Mouse (Mus musculus) neural tube, embryonic 12.5 days (tissue): ENCODE data around the gene Sfxn2. TPM values are rescaled to one million over a fixed set of nuclear protein-coding genes. Genes with fewer than 3 reads are reported as not detected.

Experiments used
- ATAC-seq: fragments of 200-750 bp; cut with Nextera tagmentation; 2 replicates; pipeline ENCODE4 v1.8.0; 2017; ENCODE audit warnings: low read depth, mild to moderate bottlenecking, moderate TSS enrichment, moderate library complexity; ENCODE audit not compliant: low FRiP score
- H3K27ac ChIP-seq: fragments of 300-500 bp; sonication (generic); 2 replicates; pipeline ENCODE4 v1.5.1; 2016
- H3K27me3 ChIP-seq: fragments of 300-500 bp; sonication (generic); replicated peaks from 2 replicates; pipeline ENCODE4 v1.6.1; 2016; ENCODE audit warnings: mild to moderate bottlenecking
- H3K36me3 ChIP-seq: fragments of 300-500 bp; sonication (generic); 2 replicates; pipeline ENCODE4 v1.6.1; 2016; ENCODE audit warnings: mild to moderate bottlenecking
- H3K4me1 ChIP-seq: fragments of 300-500 bp; sonication (generic); 2 replicates; pipeline ENCODE4 v1.6.1; 2016
- H3K4me2 ChIP-seq: fragments of 300-500 bp; sonication (generic); replicated peaks from 2 replicates; pipeline ENCODE4 v1.6.1; 2016; ENCODE audit warnings: mild to moderate bottlenecking
- H3K4me3 ChIP-seq: fragments of 300-500 bp; sonication (generic); 2 replicates; pipeline ENCODE4 v1.5.1; 2016
- H3K9ac ChIP-seq: fragments of 300-500 bp; sonication (generic); 2 replicates; pipeline ENCODE4 v1.6.1; 2016; ENCODE audit warnings: mild to moderate bottlenecking
- H3K9me3 ChIP-seq: fragments of 300-500 bp; sonication (generic); 2 replicates; pipeline ENCODE4 v1.6.1; 2016; ENCODE audit warnings: mild to moderate bottlenecking
- WGBS: fragments of 180-500 bp; shearing (Covaris S2); methylation state at CpG from one replicate; pipeline ENCODE4 v1.1.7; 2016; 5-methylcytosine and 5-hydroxymethylcytosine counted together
- polyA plus RNA-seq: library from polyadenylated mRNA; unstranded; fragments of >200 nt; fragmentation: Nextera tagmentation; extraction: Ambion mirVana; gene quantifications from 2 replicates; pipeline ENCODE4 v1.2.1, GENCODE M21; 2016

Sfxn2 gene
- polyA plus RNA-seq, 1 experiment from 2014 or later = 11.4 TPM

DNA sequence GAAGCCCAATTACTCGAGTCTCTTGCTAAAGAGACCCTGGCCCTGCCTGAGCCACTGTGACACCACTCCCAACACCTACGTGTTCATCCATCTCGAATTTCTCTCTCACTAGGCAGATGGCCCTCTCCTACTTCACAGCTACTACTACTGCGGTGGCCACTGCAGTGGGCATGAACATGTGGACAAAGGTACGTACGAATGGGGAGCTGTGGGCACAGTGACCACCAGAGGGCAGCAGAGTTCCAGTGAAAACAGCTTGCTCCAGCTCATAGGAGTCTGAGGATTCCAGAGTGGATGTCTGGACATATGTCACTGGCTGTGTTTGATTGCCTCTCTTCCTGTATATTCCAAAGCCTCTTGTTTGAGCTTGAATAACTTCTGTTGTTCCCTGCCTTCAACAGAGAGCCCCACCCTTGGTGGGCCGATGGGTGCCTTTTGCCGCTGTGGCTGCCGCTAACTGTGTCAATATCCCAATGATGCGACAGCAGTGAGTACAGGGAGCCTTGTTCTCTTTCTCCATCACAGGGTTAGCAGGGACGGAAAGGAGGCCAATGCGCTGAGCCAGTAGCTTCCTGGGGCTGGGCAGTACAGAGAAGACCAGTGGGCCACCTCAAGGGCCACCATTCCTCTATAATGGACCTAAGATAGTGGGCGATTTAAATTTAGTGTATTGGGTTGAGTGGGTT is 14.8 kb downstream of the Sfxn2 start:
- 57% methylated on average over 13 of the region's 13 CpGs for WGBS
- Histone ChIP-seq H3K27me3 (no peaks in the 10 kb centered on the region), H3K9me3 (no peaks in the 10 kb centered on the region), H3K4me2 (no peak overlapping the region), H3K4me3 (no peak overlapping the region), H3K9ac (no peak overlapping the region), H3K27ac (no peak overlapping the region), H3K4me1 (no peaks in the 10 kb centered on the region), H3K36me3 (peaks cover 34% of the 10 kb centered on the region)
- ATAC-seq = peak; percentile 66

DNA sequence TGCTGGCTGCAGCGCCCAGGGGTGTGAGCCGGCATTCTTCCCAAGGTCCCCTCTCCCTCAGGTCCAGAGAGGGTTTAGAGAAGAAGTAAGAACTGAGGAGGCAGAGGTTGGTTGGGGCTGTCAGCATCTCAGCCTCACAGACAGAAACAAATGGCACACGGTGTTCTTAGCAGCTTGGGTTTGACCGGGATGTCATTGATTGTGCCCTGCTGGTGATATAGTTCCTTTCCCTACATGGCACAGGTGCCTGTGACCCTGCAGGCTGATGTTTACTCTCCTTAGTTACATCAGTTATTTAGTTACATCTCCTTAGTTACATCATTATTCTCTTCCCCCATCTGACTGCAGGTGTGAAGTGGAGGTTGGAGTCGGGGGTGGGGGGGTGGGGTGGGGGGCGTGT is 18.4 kb downstream of the Sfxn2 start:
- Histone ChIP-seq H3K4me3 (no peak overlapping the region), H3K9ac (no peak overlapping the region), H3K4me2 (no peak overlapping the region), H3K27ac (no peak overlapping the region), H3K9me3 (no peaks in the 10 kb centered on the region), H3K36me3 (peaks cover 46% of the 10 kb centered on the region), H3K27me3 (no peaks in the 10 kb centered on the region), H3K4me1 (no peaks in the 10 kb centered on the region)
- 93% methylated on average over 6 of the region's 6 CpGs for WGBS
- ATAC-seq = no peak

DNA sequence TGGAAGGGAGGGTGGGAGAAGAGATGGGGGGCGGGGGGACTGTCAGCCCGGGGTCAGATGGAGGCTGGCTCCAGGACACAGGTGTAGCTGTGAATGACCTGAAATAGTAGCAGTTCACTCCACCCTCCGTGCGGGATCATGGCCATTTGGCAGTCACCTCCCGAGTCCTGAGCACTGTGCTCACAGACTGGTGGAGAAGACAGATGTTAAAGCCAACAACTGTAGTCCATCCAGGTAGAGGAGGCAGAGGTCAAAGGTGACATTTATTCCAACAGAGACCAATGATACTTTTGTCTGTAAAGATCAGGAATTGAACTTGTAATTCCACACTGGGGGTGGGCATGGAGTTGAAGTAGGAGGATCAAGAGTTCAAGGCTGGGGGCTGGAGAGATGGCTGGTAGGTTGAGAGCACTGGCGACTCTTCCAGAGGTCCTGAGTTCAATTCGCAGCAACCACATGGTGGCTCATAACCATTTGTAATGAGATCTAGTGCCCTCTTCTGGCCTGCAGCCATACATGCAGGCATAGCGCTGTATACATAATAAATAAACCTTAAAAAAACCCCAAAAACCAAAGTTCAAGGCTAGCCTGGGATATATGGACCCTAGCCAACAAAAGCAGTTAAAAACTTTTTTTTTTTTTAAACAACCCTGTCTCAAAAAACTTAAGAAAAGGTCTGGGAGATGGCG is 19.7 kb downstream of the Sfxn2 start:
- H3K4me2 ChIP-seq = no peak overlapping the region
- no peaks in the 10 kb centered on the region for H3K27me3 ChIP-seq
- H3K9me3 ChIP-seq = no peaks in the 10 kb centered on the region
- H3K4me3 ChIP-seq = no peak overlapping the region
- ATAC-seq = no peak
- peaks cover 46% of the 10 kb centered on the region for H3K36me3 ChIP-seq
- H3K9ac ChIP-seq = no peak overlapping the region
- H3K4me1 ChIP-seq = no peaks in the 10 kb centered on the region
- WGBS = 94% methylated on average over 9 of the region's 9 CpGs
- H3K27ac ChIP-seq = no peak overlapping the region

DNA sequence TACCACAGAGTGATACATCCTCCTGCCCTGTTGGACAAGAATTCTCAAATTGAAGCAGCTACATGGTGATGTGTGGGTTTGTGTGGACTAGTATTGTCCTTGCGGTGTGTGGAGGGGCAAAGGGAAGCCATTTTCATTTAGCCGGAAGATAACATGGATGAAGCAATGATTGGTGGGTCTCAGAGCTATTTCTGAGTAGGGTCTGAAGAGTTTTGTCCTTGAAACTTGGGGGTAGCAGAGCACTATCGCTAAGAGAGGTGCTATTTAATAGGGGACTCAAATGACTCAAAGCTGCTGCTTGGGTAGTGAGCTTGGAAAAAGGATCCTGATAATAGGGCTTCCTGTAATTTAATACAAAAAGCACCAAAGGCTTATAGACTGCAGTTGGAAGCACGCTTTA is 25.0 kb downstream of the Sfxn2 start:
- Histone ChIP-seq H3K27ac (no peak overlapping the region), H3K36me3 (peaks cover 13% of the 10 kb centered on the region; the same call in 1 of the 2 replicates), H3K4me2 (peak overlapping the region; percentile 94), H3K9me3 (no peaks in the 10 kb centered on the region), H3K27me3 (no peaks in the 10 kb centered on the region), H3K9ac (no peak overlapping the region), H3K4me1 (peaks cover 11% of the 10 kb centered on the region), H3K4me3 (no peak overlapping the region)
- no peak for ATAC-seq
- 87% methylated on average over 4 of the region's 4 CpGs for WGBS

DNA sequence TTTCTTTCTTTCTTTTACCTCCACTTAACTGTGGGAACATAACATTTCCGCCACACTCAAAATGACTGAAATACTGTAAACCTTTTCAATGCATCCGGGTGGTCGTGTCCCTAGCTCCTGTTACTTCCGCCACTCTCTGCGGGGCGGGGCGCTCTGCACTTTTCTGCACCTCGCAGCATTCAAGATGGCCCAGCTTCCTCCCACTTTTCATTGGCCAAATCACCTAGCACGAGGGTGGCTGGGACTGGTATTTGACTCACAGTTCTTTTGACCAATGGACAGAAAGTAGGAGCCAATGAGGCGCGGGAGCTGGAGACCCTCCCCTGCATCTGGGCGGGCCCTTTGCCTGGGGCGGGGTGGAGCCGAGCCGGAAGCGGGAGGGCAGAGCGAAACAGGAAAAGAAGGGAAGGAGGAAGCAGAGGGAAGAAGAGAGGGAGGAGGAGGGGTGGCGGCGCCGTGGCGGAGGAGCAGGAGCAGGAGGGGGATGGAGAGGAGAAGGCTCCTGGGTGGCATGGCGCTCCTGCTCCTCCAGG is 25.6 kb downstream of the Sfxn2 start, which contains the start of gene Wbp1l:
Gene Wbp1l (plus strand): TSS at position 365 of the 533 bp plus-strand sequence.
- H3K36me3 ChIP-seq = peaks cover 13% of the 10 kb centered on the region; the same call in 1 of the 2 replicates
- peak within 1 kb of the TSS; percentile 95 for H3K4me3 ChIP-seq
- peak within 1 kb of the TSS; percentile 94 for H3K4me2 ChIP-seq
- WGBS = under 1% methylated on average over 22 of the region's 22 CpGs
- H3K27ac ChIP-seq = 0 out of 2 replicates have a peak within 1 kb of the TSS, but pooled peaks have one; percentile 68
- peaks cover 11% of the 10 kb centered on the region for H3K4me1 ChIP-seq
- H3K9me3 ChIP-seq = no peaks in the 10 kb centered on the region
- peak; percentile 99 for ATAC-seq
- no peaks in the 10 kb centered on the region for H3K27me3 ChIP-seq
- H3K9ac ChIP-seq = peak within 1 kb of the TSS; percentile 80

DNA sequence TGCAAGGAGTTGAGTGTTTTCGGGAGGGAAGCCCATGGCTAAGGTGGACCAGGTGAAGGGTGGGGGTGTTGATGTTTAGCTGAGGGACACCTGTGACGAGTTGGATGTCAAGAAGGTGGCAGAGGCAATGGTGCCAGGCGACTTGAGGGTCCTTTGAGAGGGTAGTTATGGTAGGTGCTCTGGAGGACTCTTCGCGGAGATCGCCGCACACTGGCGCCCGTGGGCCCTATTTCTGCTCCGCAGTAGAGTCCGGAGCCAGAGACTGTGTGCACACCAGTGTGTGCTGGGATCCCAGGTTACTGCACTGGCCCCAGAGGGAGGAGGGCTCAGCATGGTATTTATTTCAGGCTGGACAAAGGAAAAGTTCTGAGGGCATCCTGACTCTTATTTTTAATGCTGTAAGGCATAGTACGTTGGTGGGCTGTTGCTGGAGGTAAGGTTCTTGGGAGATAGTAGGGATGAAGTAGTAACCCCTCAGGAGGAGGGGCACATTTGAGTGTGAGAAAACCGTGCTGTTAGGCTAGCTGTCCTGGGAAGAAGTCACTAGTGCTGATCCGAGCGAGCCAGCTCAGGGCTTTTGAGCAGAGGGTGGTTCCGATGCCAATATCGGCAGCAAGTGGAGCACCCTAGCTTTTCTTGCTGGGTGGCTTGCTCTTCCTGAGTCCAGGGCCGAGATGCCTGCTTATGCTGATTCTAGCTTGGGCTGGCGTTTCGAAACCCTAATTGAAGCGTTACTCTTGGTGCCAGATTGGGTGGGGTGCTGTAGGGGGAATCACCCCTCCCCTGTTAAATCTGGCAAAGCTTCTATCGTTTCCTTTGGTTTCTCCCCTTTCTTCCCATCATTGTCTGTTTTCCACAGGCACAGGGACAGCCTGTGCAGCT is 26.5 kb downstream of the Sfxn2 start:
- H3K27me3 ChIP-seq = no peaks in the 10 kb centered on the region
- peaks cover 11% of the 10 kb centered on the region for H3K4me1 ChIP-seq
- H3K27ac ChIP-seq = 0 out of 2 replicates have a peak overlapping the region, but pooled peaks have one; percentile 68
- WGBS = 23% methylated on average over 22 of the region's 22 CpGs
- peak overlapping the region; percentile 94 for H3K4me2 ChIP-seq
- peak overlapping the region; percentile 80 for H3K9ac ChIP-seq
- ATAC-seq = no peak; the same call in 1 of the 2 replicates
- H3K9me3 ChIP-seq = no peaks in the 10 kb centered on the region
- peak overlapping the region; percentile 95 for H3K4me3 ChIP-seq
- peaks cover 8% of the 10 kb centered on the region; the same call in 1 of the 2 replicates for H3K36me3 ChIP-seq

DNA sequence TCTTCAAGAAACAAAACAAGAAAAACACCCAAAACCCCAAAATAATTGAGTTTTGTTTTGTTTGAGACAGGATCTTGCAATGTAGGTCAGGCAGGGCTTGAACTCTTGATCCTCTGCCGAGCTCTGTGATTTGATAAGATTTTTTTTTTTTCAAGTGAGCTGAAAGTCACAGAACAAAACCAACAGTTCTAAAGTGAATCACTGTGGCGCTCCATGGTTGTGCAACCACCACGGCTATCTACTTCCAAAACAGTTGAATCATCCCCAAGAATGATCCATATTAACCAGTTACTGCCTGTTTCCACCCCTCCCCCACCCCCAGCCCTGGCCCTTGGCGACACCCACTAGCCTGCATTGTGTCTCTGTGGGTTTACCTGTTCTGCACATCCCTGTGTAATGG is 27.2 kb downstream of the Sfxn2 start:
- H3K27me3 ChIP-seq = no peaks in the 10 kb centered on the region
- H3K27ac ChIP-seq = no peak overlapping the region
- 0 out of 2 replicates have a peak, but pooled peaks cover 5% of the 10 kb centered on the region for H3K36me3 ChIP-seq
- H3K4me2 ChIP-seq = peak overlapping the region; percentile 94
- no peak overlapping the region for H3K4me3 ChIP-seq
- H3K9me3 ChIP-seq = no peaks in the 10 kb centered on the region
- no peak overlapping the region for H3K9ac ChIP-seq
- no peak for ATAC-seq
- H3K4me1 ChIP-seq = peaks cover 11% of the 10 kb centered on the region
- WGBS = 88% methylated on average over 4 of the region's 4 CpGs

DNA sequence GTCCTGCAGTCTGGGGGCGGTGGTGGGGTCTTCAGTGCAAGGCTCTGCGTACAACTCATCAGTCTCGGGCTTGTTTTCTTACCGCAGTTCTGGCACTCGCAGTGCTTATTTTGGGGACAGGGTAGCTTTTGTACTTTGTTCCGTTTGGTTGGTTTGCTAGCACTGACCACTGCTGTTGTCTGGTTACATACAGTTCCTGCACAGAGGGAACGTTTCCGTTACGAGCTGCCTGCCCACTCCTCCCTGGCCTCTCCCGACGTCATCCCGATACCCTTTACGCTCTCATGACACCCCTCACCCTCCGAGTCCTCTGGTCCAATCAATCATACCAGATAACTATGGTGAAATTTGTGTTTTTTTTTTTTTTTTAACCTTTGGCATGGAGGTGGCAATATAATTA is 28.3 kb downstream of the Sfxn2 start:
- H3K4me2 ChIP-seq = no peak overlapping the region
- H3K9ac ChIP-seq = no peak overlapping the region
- H3K36me3 ChIP-seq = peaks cover 9% of the 10 kb centered on the region
- H3K27ac ChIP-seq = no peak overlapping the region
- WGBS = 88% methylated on average over 14 of the region's 14 CpGs
- ATAC-seq = no peak
- H3K9me3 ChIP-seq = no peaks in the 10 kb centered on the region
- H3K27me3 ChIP-seq = no peaks in the 10 kb centered on the region
- peaks cover 11% of the 10 kb centered on the region for H3K4me1 ChIP-seq
- H3K4me3 ChIP-seq = no peak overlapping the region

DNA sequence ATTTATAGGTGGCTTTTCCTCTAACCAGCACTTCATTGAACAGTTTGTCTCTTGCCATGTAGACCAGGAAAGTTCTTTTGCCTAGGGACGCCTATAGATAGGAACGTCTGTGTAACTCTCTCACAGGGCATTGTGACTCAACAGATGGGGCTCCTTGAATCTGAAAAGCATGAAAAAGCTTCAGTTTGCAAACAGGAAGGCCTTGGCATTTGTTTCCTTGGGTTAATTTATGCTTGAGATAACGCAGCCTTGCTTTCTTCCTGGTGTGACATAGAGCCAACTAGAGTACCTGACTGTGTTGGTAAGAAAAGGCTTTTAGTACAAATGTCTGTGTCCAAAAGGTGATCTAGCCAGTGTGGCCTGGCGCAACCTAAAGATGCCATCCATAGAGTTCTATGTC is 29.2 kb downstream of the Sfxn2 start:
- WGBS = 91% methylated on average over 4 of the region's 4 CpGs
- no peak overlapping the region for H3K4me3 ChIP-seq
- no peaks in the 10 kb centered on the region for H3K27me3 ChIP-seq
- ATAC-seq = no peak
- H3K4me1 ChIP-seq = peaks cover 11% of the 10 kb centered on the region
- peaks cover 18% of the 10 kb centered on the region for H3K36me3 ChIP-seq
- no peaks in the 10 kb centered on the region for H3K9me3 ChIP-seq
- no peak overlapping the region for H3K4me2 ChIP-seq
- H3K9ac ChIP-seq = no peak overlapping the region
- H3K27ac ChIP-seq = no peak overlapping the region

DNA sequence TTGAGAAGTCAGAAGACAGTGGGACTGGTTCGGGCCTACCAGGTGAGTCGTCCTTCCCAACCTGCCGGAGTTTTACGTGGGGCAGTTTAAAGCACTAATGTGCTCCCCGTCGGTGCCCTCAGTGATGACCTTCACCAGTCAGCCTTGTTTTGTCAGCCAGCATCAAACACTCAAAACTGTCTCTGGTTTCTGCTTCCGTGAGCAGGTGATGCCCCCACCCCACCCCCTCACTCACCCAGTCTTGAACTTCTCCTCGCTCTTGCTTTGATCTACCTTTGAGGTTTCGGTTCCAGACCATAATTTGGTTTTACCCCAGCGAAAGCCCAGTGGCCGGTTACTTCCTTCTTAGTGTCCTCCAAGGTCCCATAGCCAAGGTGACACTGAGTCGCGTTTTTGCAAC is 33.6 kb downstream of the Sfxn2 start:
- WGBS = 95% methylated on average over 13 of the region's 13 CpGs
- peaks cover 37% of the 10 kb centered on the region for H3K36me3 ChIP-seq

DNA sequence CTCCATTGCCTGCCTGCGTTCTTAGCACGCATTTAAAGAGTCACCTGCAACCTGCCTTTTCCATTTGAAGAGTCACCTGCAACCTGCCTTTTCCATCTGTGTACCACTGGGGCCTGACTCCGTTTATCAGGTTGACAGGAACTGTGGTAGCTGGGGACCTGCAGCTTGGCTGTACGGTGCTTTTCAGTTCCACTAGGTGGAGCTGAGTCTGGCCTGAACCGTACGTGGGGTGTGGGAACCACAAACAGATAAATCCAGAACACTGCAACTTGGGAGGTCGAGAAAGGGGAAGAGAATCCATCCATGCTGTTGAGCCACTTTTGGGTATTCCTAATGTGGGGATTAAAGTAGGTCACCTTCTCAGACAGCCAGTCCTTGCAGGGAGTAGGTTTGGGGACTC is 34.3 kb downstream of the Sfxn2 start:
- no peak overlapping the region for H3K4me2 ChIP-seq

More for the DNA sequence above, 33.6 kb downstream of the Sfxn2 start:
- Histone ChIP-seq H3K27ac (no peak overlapping the region), H3K4me1 (no peaks in the 10 kb centered on the region), H3K9me3 (no peaks in the 10 kb centered on the region), H3K27me3 (no peaks in the 10 kb centered on the region), H3K4me3 (no peak overlapping the region), H3K9ac (no peak overlapping the region), H3K4me2 (no peak overlapping the region)
- no peak for ATAC-seq

DNA sequence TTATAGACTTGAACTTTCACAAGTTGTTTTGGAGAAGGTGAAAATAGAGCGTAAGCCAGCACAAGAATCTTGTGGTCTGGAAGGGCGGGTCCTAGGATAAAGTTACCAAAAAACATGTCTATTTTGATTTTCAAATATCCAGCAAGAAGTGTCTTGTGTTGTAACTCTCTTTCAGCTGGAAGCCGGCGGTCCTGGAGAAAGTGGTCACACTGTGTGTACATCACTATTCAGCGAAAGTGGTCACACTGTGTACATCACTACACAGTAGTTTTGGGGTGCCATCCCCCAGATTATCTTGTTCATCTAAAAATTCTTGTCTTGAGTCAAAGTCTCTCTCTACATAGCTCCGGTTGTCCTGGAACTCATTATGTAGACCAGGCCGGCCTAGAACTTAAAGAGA is 35.0 kb downstream of the Sfxn2 start:
- no peak overlapping the region for H3K4me2 ChIP-seq
- H3K9me3 ChIP-seq = no peaks in the 10 kb centered on the region
- no peak overlapping the region for H3K9ac ChIP-seq
- H3K36me3 ChIP-seq = peaks cover 37% of the 10 kb centered on the region
- 98% methylated on average over 7 of the region's 7 CpGs for WGBS
- ATAC-seq = no peak
- no peak overlapping the region for H3K27ac ChIP-seq
- no peaks in the 10 kb centered on the region for H3K27me3 ChIP-seq
- H3K4me3 ChIP-seq = no peak overlapping the region
- H3K4me1 ChIP-seq = no peaks in the 10 kb centered on the region

More for the DNA sequence above, 34.3 kb downstream of the Sfxn2 start:
- Histone ChIP-seq H3K4me1 (no peaks in the 10 kb centered on the region), H3K9ac (no peak overlapping the region), H3K4me3 (no peak overlapping the region), H3K9me3 (no peaks in the 10 kb centered on the region), H3K36me3 (peaks cover 37% of the 10 kb centered on the region), H3K27ac (no peak overlapping the region), H3K27me3 (no peaks in the 10 kb centered on the region)
- 71% methylated on average over 7 of the region's 7 CpGs for WGBS
- ATAC-seq = no peak
